Mouse (Mus musculus) activated CD4-positive, CD25-positive, alpha-beta regulatory T cell (primary cell): ENCODE measurements around the gene Med6. TPM values are rescaled to one million over a fixed set of nuclear protein-coding genes. Genes with fewer than 3 reads are reported as not detected.

Experiments
- polyA plus RNA-seq, 2 experiments: library from polyadenylated mRNA; unstranded; fragments of 100-300 nt; shearing (Covaris generic); gene quantifications; one replicate each; pipeline ENCODE4 v1.2.1; 2017

Med6 gene
- polyA plus RNA-seq: 10 to 100 TPM; 15.3 to 22.9 TPM

DNA sequence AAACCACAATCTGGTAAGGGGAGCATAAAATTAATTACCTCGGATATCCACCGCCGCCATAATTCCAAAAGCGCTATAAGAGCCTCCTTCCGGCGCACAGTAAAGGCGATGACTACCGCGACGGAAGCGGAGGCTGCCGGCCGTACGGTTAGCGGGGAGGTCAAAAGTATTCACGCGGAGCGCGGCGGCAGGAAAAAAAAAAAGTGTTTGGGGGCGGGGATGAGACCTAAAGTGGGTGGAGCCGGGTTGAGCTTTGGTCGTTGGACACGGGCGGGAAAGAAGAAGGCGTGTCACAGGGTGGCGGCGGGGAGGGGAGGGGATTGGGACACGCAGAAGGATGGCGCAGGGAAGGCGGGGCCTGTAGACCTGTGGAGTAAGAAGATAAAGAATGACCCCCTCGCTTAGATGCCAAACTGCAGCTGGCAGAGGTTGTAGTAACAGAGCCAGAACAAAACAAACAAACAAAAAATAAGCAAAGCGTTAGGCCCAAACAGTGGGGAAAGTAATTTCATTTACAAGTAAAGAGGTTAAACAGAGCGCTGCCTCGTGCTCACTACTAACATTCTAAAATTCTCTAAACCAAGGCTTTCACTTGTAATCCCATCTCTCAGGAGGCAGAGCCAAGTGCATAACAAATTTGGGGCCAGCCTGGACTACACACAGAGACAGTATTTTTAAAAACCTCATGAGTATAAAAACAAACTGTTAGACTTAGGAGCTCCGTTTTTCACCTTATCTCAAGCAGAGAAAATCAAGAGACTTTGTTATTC, at the start of gene Med6:
Med6 (minus strand) TSS at position 107 of the 770 bp plus-strand sequence.

DNA sequence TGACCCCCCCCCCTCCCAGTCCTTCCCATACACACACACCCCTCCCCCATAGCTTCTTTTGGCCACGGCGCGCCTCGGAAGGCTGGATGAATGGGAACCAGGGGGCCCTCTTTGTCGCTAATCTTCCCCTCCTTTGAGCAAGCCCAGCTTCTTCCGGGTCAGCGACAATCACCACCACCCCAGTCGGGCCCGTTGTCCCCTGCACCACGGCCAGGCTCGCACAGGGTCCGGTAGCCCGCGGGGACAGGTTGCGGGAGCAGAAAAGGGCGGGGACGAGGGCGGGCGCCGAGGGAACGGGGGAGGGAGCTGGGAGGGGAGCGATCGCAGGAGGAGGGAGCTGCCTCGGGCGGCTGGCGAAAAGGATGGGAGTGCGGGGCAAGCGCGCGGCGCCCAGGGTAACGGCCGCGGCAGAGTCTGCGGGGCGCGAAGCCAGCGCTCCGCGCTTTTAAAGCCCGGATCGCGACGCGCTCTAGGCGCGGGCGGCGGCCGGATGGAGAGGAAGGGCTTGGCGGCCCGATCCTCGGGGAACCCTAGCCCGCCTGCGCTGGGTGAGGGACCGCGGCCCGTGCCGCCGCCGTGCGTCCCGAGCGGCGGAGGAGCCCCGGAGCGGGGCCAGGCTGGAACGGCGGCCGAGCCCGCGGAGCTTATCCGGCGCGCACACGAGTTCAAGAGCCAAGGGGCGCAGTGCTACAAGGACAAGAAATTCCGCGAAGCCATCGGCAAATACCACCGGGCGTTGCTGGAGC, 36.3 kb upstream of the Med6 start, which contains the start of gene Ttc9:
Ttc9 (plus strand) TSS at position 335 of the 746 bp plus-strand sequence.

DNA sequence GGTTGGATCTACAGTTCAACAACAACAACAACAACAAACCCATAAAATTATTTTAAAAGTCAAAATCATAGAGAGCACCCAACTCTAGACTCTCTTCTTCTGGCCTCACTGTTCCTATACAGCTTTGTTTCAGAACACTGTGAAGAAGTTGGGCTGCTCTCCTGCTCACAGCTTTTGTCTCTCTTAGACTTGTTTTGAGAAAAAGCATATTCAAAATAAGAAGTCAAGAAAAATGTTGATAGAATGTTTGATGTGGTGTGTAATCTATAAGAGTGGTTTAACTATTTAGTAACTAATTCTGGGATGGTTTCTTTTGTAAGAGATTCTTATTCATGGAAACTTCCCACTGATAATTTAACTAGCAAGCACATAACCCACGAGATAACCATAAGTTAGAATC, 26.4 kb downstream of the Med6 start, which contains the start of gene Adam21:
Adam21 (minus strand) TSS at position 101 of the 400 bp plus-strand sequence.

GRCm38 (mm10) chr12:81532316-81533028, 62.3 kb downstream of the Med6 start, which contains the start of the genes Gm20498 and Synj2bp:
TSS of gene Gm20498 (minus strand) at chr12:81532905.
TSS of gene Synj2bp (minus strand) at chr12:81532911.

Other genes with a start within 250 kb of the Med6 start
- gene Gm4787, start 215.5 kb downstream of the Med6 start, polyA plus RNA-seq: under 1 TPM in 1 of 2 experiments, not detected in 1; 0.99 TPM
- gene Adam4, start 173.1 kb downstream of the Med6 start, polyA plus RNA-seq: 1 to 10 TPM in 1 of 2 experiments, under 1 TPM in 1; 0.36 to 1.0 TPM
- gene Cox16, start 109.9 kb downstream of the Med6 start, polyA plus RNA-seq: 100 to 1,000 TPM; 161 to 216 TPM
- 10 to 100 TPM in 1 of 2 experiments, 1 to 10 TPM in 1; 9.9 to 12.3 TPM for gene Gm20498, start 62.1 kb downstream of the Med6 start, polyA plus RNA-seq
- 10 to 100 TPM; 42.5 to 57.7 TPM for gene Synj2bp, start 62.1 kb downstream of the Med6 start, polyA plus RNA-seq
- gene Adam21, start 26.5 kb downstream of the Med6 start, polyA plus RNA-seq: under 1 TPM; 0.30 to 0.34 TPM
- gene Ttc9, start 36.2 kb upstream of the Med6 start, polyA plus RNA-seq: under 1 TPM in 1 of 2 experiments, not detected in 1; 0.18 TPM
- under 1 TPM; 0.08 to 0.74 TPM for gene Map3k9, start 186.2 kb upstream of the Med6 start, polyA plus RNA-seq